Mouse (Mus musculus) cerebellum, adult 18-20 months (tissue): ENCODE results near the gene Hsd17b14.
"Not testable (repeated sequence)": the region's sequence is repeated elsewhere in the genome, so short reads cannot be mapped to it uniquely, and the experiment has no call there.

Source experiments
- DNase-seq, 2 experiments: peaks; one replicate each; pipeline ENCODE4 v3.0.0; 2021

Gene Hsd17b14

DNA sequence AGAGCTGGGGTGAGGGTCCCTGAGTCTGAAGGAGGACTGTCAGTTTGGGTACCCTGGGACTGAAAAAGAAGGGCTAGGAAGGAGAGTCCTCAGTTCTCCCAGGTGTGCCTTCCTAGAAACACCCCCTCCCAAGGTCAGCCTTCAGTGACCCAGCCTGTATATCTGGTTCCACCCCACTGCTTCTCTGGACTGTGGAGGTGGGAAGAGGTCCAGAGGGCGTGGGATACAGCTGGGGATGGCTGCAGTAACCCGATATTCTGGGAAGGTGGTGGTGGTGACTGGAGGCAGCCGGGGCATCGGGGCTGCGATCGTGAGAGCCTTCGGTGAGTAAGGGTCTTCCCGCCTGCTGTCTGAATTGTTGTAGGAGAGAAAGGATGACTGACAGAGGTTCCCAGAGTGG lies at the start of gene Hsd17b14:
Gene Hsd17b14, plus strand, starts transcription at position 150 of the 400 bp plus-strand sequence.
- DNase-seq, result no peak

DNA sequence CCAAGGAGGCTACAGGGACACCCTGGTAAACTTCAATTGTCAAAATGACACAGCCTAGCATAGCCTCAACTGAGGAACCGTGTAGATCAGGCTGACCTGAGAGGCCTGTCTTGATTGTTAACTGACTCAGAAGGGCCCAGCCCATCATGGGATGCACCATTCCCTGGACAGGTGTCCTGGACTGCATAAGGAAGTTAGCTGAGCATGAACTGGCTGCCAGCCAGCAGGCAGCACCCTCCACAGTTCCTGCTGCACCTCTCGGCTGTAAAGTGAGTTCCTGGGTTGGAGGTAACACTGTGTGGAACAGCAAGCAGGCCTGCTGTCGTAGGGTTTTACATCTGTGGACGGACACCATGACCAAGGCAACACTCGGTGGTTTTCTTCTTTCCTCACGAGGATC lies 47.1 kb upstream of the Hsd17b14 start:
- DNase-seq, result peak in 1 of 2 experiments; percentile 54

DNA sequence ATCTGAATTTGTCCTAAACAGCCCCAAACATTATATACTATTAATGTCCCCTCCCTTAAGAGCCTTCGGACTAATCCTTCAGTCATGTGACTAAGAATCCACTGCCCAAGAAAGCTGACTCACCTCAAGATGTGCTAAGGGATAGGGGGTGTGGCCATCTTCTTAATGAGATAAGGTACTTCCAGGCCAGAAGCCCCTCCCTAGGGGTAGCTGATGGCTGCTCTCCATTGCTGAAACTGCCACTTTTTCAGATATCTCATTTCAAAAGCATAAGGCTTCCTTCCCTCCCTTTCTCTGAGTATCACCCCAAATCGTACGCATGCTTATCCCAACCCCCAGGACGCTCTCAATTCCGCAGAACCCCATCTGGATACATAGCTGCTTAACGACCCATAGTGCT lies 46.1 kb upstream of the Hsd17b14 start:
- no peak for DNase-seq

DNA sequence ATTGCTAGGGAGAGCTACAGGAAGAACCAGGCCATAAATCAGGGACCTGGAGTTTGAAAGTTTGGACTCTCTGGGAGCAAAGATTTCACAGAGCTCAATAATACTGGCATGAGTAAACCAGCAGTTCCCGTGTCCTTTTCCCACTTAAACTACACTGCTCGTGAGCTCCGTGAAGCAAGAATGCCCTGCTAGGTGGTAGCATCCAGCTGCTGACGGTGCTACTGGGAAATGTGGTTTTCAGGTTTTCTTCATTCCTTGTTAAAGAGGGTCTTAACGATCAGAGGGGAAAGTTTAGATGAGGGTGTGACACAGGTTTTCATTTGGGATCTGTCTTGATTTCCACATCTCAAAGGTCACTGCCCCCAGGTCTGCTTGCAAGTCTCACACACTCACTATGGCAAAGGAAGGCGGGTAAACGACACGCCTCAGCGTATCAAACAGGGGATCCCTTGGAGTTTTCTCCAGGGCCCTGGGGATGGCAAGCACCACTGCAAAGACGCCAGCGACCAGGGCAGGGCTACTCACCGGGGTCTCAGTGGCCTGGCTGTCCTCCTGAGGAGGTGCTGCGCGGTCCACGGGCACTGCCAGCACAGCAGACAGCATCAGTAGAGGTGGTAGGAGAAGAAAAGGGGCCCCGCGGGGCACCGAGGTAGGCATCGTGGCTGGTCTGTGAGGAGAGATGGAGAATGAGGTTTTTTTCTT lies 45.4 kb upstream of the Hsd17b14 start:
- DNase-seq, result no peak

DNA sequence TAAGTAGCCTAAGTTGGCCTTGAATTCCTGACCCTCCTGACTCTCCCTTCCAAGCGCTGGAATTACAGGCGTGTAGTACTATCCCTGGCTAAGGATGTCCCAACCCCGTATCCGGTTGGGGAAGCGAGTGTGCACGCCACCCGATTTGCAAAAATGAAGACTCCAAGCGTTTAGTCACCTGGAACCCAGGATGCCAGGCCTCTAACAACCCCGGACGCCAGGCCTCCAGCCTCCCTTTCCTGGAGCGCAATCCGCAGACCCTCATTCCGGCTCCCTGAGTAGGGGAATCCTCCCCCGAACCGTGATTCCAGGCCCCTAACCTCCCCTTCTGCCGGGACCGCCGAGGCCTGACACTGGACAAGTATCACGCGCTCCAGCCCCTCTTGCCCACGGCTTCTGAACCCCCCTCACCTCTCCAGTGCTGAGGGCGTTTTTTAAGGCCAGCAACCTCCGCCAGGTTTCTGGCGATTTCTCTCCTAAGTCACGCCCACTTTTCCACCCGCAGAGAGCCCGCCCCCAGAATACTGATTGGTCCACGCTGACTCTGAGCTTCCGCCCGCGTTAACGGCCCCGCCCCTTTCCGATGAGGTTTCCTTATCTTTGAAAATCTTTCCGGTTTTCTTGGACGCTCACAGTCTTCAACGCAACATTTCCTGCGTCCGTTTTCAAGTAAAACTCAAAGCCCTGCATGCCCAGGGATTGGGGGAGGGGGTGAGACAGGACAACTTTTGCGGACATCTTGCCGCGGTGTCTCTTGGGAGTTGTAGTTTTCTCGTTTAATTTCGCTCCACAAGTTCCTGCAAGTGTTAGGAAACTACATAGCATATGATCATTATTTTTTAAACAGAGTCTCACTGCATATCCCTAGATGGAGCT lies 44.5 kb upstream of the Hsd17b14 start, which contains the start of gene Nucb1:
Gene Nucb1, minus strand, starts transcription at position 495 of the 876 bp plus-strand sequence.
- peak; percentile 92 to 95 for DNase-seq

DNA sequence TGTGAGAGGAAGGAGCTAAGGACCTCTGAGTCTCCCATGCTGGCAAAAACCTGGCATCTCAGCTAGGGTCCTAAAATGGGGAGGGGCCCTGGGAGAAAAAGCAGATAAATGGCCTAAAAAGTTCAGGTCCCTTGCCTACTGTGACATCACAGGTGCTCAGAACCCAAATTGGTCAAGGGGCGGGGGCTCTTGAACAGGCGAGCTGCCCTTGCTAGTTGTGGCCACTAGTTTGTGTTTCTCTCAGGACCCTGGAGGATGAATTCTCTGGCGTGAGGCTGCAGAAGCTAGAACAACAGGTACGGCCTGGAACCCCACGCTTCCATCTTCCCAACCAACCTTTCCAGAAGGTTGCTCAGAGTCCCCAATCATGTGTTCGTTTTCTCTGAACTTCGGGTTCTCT lies 40.3 kb upstream of the Hsd17b14 start:
- no peak for DNase-seq

DNA sequence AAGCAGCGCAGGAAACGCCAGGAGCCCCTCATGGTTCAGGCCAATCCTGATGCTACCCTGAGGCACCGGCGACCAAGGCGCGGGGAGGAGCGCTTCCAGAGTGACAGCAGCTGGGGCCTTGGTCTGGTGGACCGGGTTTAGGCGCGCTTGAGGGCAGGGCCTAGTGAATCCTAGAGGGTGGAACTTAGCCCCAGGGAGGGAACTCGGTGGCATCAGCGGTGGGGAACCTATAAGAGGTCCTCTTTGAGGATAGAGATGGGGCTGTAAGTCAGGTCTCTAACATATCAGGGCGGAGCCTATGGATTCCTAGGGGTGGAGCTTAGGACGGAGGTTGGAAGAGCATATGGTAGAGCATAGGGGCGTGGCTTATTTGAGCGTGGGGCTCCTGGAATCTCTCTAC lies 39.3 kb upstream of the Hsd17b14 start:
- no peak for DNase-seq

DNA sequence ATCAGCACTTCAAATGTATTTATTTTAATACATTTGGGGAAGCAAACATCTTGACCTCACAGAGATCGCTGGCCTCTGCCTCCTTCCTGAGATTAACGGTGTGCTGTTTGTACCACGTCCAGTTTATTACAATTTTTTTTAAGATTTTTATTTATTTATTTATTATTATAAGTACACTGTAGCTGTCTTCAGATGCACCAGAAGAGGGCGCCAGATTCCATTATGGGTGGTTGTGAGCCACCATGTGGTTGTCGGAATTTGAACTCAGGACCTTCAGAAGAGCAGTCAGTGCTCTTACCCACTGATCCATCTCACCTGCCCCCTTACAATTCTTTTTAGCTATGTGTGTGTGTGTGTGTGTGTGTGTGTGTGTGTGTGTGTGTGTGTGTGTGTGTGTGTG lies 37.8 kb upstream of the Hsd17b14 start:
- not testable (repeated sequence) for DNase-seq

DNA sequence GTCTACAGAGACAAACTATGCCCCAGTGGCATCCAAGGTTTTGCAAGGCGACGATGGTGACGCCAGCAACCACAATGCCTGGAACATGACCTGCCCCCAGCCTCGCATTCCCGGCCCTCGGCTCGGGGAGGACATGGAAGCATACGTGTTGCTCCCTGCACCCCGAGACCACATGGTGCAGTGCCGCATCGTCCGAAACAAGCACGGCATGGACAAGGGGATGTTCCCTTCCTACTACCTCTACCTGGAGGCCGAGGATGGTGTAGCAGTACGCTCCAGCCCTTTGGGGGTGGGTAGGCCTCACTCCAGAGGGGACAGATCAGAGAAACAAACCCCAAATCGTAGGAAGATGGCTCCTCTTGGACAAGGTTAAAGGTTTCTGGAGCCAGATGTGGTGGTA lies 36.1 kb upstream of the Hsd17b14 start:
- no peak for DNase-seq

DNA sequence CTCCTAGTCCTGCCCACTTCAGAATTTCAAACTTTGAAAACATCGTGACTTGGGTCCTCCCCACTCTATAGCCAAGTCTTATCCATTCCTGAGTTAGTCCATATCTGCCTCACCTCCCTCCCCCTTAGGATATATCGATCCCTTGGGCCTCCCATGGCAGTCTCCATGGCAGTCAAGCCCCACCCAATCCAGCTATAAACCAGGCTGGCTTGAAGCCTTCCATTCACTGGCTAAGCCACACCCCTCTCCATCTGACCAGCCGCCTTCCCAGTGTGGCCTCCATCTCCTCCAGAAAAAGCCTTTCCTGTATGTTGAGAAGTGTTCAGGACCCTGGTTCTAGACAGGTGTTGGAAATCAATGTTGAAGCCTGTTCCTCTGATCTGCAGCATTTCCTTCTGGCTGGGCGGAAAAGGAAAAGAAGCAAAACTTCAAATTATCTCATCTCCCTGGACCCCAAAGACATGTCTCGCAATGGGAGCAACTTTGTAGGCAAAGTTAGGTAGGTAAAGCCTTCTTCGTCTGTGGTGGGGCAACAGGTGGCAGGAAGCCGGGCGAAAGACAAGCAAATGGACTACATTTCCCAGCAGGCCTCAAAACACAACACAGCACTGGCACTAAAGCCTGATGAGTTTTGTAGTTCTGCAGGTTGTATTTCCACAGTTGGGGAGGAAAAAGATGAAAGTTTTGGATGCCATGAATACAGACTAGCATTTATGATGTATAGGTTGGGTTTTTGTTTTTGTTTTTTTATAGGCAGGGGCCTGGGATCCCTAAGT lies 35.2 kb upstream of the Hsd17b14 start:
- DNase-seq, result no peak

DNA sequence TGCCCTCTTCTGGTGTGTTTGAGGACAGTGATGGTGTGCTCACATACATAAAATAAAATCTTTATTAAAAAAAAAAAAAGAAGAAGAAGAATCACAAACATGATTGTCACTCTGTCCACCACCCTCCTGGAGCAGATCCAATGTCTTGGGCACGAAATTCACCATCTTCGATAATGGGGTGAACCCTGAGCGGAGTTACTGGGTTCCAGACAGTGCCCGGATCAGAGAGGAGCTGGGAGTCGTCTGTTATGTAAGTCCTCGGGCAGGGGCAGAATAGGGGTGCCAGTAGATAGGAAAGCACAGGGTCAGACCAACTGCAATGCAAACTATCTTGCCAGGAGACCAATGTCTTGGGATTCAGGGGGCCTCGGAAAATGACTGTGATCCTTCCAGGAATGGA lies 34.1 kb upstream of the Hsd17b14 start:
- no peak for DNase-seq

DNA sequence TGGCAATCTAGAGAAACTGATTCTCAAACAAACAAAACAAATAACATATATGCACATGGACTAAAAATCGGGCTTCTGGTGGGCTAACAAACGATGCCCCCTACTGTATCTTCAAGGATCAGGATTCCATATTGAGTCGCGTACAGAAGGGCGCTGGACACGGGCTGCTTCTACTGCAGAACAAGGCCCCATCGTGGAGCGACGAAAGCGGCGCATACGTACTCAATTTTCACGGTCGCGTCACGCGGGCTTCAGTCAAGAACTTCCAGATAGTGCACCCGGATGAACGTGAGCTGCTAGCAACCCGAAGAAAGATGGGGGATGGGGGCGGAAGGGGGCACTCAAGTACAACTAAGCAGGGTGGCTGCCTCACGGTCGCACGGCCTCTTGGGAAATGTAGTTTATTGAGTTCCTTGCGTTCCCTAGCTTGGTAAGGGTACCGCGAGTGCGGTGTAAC lies 32.9 kb upstream of the Hsd17b14 start:
- DNase-seq, result peak; percentile 85 to 89

DNA sequence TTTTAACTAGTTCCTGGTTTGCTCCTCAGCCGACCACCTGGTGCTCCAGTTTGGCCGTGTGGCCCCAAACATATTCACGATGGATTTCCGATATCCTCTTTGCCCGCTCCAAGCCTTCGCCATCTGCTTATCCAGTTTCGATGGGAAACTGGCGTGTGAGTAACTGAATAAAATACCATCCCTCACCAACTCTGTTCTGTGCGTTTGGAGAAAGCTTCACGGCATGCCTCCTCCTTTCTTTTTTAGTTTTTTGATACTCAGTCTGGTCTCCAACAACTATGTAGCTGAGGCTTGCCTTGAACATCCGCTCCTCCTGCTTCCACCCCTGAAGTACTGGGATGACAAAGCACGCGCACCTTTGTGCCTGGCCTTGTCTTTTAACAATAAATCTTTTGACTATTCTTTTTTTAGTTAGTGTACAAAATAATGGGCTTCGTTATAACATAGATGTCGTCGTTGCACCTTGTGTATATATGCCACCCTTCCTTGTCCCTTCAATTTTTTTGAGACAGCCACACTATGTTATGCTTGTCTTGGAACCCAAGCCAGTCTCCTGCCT lies 32.4 kb upstream of the Hsd17b14 start:
- no peak for DNase-seq

DNA sequence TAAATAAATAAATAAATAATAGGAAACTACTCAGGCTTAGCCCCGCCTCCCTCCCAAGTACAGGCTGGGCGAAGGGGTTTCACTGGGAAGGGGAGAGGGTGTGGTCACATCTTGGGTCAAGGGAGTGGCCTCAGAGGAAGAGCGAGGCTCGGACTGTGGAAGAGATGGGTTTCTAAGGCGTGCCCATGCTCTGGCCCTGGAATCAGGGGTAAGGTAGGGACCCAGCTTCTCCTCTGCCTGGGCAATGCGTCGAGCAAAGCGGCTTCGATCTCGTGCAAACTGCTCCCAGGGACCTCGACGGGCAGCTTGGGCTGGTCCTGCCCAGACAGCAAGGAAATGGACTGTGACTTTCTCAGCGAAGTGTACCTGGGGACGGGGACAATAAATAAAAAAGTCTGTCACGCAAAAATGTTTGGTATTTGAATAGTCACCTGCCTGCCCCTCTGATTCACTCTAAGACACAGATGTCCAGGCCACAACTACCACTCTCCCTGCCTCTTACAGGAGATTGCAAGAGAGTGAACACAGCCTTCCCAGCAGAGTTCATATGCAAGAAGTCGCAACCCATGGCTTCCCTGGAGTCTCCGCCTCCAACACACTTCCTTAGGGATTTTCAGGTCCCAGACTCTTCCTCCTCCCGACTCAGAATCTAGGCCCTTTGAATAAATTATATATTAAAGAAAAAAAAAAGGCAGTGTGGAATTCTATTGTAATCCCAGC lies 31.6 kb upstream of the Hsd17b14 start:
- no peak for DNase-seq

DNA sequence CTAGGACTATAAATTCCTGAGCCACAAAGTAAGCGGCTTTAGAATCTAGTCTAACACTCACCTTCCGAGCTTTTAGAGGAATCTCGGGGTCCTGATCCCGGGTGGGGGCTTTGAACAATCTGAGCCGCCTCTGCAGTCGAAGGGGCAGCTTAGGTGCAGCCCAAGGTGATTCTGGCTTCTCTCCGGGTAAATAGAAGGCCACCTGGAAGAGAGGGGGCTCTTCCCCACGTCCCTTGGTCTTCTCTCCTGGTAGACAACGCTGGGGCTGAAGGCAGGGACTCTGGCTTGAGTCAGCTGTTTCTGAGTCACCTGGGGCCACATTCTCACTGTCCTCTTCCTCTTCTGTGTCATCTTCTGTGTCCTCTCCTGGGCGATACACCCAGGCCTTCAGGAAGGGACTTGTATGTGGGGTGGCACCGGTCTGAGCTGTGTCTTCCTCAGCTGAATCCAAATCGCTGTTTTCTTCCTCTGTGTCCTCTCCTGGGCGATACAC lies 31.0 kb upstream of the Hsd17b14 start:
- DNase-seq, result no peak

DNA sequence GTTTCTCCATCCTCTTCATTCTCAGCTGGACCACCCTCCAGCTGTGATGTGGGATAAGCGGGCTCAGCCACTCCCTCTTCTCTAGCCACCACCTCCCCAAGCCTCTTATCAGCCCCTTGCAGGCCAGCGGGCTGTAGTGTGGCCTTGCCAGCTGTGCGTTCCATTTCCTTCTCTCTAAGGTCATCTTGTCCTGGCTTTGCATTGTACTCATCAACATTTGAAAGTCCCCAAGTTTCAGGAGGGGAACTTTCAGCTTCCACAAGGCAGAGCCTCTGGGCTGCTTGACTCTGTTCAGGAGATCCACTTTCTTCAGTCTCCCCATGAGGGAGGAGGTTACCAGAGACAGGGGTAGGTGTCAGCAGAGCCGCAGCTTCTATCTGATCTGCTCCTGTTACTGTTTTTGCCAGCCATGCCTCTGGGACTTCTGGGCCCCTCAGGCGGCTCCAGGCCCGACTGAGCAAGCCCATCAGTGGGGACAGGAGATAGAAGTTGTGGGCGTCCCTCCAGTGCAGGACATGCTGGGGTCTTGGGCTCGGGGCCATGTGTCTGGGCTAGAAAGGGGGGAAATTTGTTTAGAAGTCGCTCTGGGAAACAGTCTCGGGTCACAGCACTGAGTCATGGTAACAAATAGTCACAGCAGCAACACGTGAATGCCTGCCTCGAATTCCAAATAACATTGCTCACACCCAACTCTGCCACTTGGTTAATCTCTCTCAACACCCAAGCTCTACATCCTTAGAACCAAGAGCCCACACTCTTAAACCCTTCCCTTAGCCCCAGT lies 29.7 kb upstream of the Hsd17b14 start:
- DNase-seq, result peak in 1 of 2 experiments; percentile 44

DNA sequence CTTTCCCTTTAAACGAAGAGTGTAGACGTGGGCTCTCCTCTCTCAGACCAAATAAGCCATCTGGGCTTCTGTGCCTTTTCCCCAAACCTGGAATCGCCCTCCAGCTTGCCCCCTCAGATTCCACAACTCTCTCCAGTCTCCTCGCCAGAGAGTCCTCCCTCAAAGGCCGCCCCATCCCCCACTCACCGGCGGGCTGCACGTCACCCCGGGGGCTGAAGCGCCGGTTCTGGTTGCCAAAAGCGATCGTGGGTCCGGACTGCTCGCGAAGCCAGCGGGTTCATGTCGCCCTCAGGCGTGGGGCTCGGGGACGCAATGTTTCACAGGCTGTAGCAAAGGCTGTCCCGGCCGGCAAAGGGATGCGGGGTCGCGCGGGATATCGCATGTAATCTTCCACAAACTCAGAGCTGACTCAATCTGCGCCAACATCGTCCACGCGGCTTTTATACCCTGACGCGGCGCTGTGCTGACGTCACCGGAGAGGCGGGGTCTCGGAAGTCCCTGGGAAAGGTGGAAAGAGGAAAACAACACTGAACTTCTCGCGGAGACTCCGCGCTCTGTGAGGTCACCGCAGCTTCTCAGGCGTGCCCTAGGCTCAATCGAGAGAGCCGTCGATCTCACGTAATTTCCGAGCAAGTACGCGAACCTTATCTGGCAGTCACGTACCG lies 28.8 kb upstream of the Hsd17b14 start, which contains the start of the genes Ppp1r15a and Plekha4:
Gene Ppp1r15a, minus strand, starts transcription at position 460 of the 665 bp plus-strand sequence.
Gene Plekha4, plus strand, starts transcription at position 522 of the 665 bp plus-strand sequence.
- peak; percentile 94 to 97 for DNase-seq

DNA sequence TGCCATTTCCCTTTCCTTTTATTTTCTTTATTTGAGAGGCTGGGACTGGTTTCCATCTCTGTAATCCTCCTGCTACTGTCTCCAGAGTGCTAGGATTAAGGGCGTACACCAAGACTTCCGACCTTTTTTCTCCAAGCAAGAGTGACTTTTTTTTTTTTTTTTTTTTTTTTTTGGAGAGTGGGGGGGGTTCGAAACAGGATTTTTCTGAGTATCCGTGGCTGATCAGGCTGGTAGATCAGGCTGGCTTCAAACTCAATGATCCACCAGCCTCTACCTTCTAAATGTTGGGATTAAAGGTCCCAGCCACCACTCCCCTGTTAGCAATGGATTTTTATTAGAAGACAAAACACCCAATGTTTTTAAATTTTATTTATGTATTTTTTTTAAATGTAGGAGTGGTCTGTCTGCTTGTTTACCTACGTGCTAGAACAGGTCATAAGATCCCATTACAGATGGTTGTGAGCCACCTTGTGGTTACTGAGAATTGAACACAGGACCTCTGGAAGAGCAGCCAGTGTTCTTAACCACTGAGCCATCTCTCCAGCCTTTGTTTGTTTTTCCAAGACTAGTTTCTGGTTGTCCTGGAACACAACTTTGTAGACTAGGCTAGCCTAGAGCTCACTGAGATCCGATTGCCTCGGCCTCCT lies 28.1 kb upstream of the Hsd17b14 start:
- DNase-seq, result peak; percentile 50 to 68

DNA sequence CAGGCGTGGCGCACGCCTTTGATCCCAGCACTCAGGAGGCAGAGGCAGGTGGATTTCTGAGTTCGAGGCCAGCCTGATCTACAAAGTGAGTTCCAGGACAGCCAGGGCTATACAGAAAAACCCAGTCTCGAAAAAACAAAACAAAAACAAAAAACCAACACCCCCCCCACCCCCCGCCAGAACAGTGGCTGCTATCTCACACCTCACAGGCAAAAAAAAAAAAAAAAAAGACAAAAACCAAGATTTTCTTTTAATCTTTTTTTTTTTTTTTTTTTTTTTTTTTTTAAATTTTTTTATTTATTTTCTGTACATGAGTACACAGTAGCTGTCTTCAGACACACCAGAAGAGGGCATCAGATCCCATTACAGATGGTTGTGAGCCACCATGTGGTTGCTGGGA lies 27.5 kb upstream of the Hsd17b14 start:
- not testable (repeated sequence) for DNase-seq

DNA sequence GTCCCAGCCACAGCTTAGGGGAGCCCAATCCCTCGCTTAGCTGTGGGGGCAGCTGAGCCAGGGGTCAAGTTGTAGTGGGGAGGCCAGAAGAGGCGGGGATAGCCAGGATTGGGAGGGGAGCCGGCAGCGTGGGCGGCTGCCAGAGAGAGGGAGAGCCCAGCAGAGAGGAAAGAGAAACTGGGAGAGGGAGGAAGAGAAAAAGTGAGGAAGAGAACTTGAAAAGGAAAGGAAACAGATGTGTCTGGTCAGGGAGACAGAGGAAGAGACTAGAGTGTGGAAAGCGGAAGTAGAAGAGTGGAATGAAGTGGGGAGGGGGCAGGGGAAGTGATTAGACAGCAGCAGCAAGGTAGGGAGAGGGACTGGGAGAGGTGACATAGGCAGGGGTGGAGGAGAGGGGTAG lies 25.2 kb upstream of the Hsd17b14 start:
- DNase-seq, result no peak
